Mouse (Mus musculus) erythroblast, embryonic 14.5 days (primary cell): ENCODE data around the gene Gm7579.

Experiments used
- GATA1 ChIP-seq: IDR thresholded peaks from 2 replicates; pipeline ENCODE4 v1.6.1; 2012; ENCODE audit warnings: low read length, inconsistent platforms, mixed read lengths
- TAL1 ChIP-seq: IDR thresholded peaks from 3 replicates; pipeline ENCODE4 v1.6.1; 2012; ENCODE audit warnings: low read length, inconsistent platforms, mixed read lengths

- no peak for TF ChIP-seq GATA1
- TF ChIP-seq TAL1, result no peak
These were observed 30.6 kb upstream of the Gm7579 start for GRCm38 (mm10) chr7:142181021-142181420.
